Mouse (Mus musculus) liver, embryonic 16.5 days (tissue): ENCODE results near the gene Prr5l. TPM values are rescaled to one million over a fixed set of nuclear protein-coding genes. Genes with fewer than 3 reads are reported as not detected.
"Not testable (repeated sequence)": the region's sequence is repeated elsewhere in the genome, so short reads cannot be mapped to it uniquely, and the experiment has no call there.

ENCODE experiments used
- ATAC-seq: fragments of 200-750 bp; cut with Nextera tagmentation; 2 replicates; pipeline ENCODE4 v1.8.0; 2017; ENCODE audit warnings: low read depth, mild to moderate bottlenecking, moderate number of reproducible peaks, moderate library complexity
- H3K27ac ChIP-seq: fragments of 300-500 bp; sonication (generic); 2 replicates; pipeline ENCODE4 v1.5.1; 2014; ENCODE audit warnings: mild to moderate bottlenecking, low read length
- H3K27me3 ChIP-seq: fragments of 300-500 bp; sonication (generic); 2 replicates; pipeline ENCODE4 v1.6.1; 2014; ENCODE audit warnings: low read depth, low read length, mixed read lengths; ENCODE audit not compliant: control insufficient read depth, insufficient read depth
- H3K36me3 ChIP-seq: fragments of 300-500 bp; sonication (generic); 2 replicates; pipeline ENCODE4 v1.6.1; 2014; ENCODE audit warnings: mild to moderate bottlenecking; ENCODE audit not compliant: control insufficient read depth, insufficient read depth
- H3K4me1 ChIP-seq: fragments of 300-500 bp; sonication (generic); 2 replicates; pipeline ENCODE4 v1.6.1; 2014; ENCODE audit warnings: low read depth, low read length, mixed read lengths; ENCODE audit not compliant: control insufficient read depth
- H3K4me2 ChIP-seq: fragments of 300-500 bp; sonication (generic); 2 replicates; pipeline ENCODE4 v1.6.1; 2014; ENCODE audit warnings: low read depth, low read length, mixed read lengths
- H3K4me3 ChIP-seq: fragments of 300-500 bp; sonication (generic); 2 replicates; pipeline ENCODE4 v1.5.1; 2014; ENCODE audit warnings: low read depth, mild to moderate bottlenecking, low read length
- H3K9ac ChIP-seq: fragments of 300-500 bp; sonication (generic); 2 replicates; pipeline ENCODE4 v1.6.1; 2014; ENCODE audit warnings: low read depth, low read length
- H3K9me3 ChIP-seq: fragments of 300-500 bp; sonication (generic); replicated peaks from 2 replicates; pipeline ENCODE4 v1.6.1; 2016; ENCODE audit warnings: low read length; ENCODE audit not compliant: control insufficient read depth
- WGBS: fragments of 180-500 bp; shearing (Covaris S2); extraction: QIAGEN DNeasy Blood & Tissue Kit; methylation state at CpG from one replicate; pipeline ENCODE4 v1.1.7; 2014; ENCODE audit not compliant: insufficient replicate concordance; 5-methylcytosine and 5-hydroxymethylcytosine counted together
- polyA plus RNA-seq: library from polyadenylated mRNA; unstranded; fragments of >200 nt; fragmentation: Nextera tagmentation; extraction: Ambion mirVana; gene quantifications from 2 replicates; pipeline ENCODE4 v1.2.1, GENCODE M21; 2015

Gene Prr5l
- polyA plus RNA-seq, 1 experiment from 2014 or later: 5.4 TPM

- Histone ChIP-seq H3K4me2 (no peak overlapping the region), H3K9me3 (no peaks in the 10 kb centered on the region), H3K4me3 (no peak overlapping the region), H3K36me3 (no peaks in the 10 kb centered on the region), H3K27ac (no peak overlapping the region), H3K4me1 (no peaks in the 10 kb centered on the region), H3K27me3 (no peaks in the 10 kb centered on the region), H3K9ac (no peak overlapping the region)
- WGBS: 78% methylated on average over 6 of the region's 6 CpGs
- no peak for ATAC-seq
Observed at GRCm38 (mm10) chr2:101752979-101753378, 129.8 kb downstream of the Prr5l start.

- no peaks in the 10 kb centered on the region for H3K9me3 ChIP-seq
- no peaks in the 10 kb centered on the region for H3K4me1 ChIP-seq
- 58% methylated on average over 7 of the region's 7 CpGs for WGBS
- no peak for ATAC-seq
- H3K9ac ChIP-seq: no peak overlapping the region
- no peak overlapping the region for H3K4me3 ChIP-seq
- H3K36me3 ChIP-seq: no peaks in the 10 kb centered on the region
- H3K4me2 ChIP-seq: no peak overlapping the region
- H3K27ac ChIP-seq: no peak overlapping the region
- H3K27me3 ChIP-seq: no peaks in the 10 kb centered on the region
Observed at GRCm38 (mm10) chr2:101752402-101752801, 130.4 kb downstream of the Prr5l start.

- Histone ChIP-seq H3K4me3 (no peak overlapping the region), H3K9me3 (no peaks in the 10 kb centered on the region), H3K27me3 (no peaks in the 10 kb centered on the region), H3K9ac (no peak overlapping the region), H3K27ac (no peak overlapping the region), H3K4me1 (no peaks in the 10 kb centered on the region), H3K36me3 (no peaks in the 10 kb centered on the region), H3K4me2 (no peak overlapping the region)
- no peak for ATAC-seq
- WGBS: 41% methylated on average over 4 of the region's 4 CpGs
Observed at GRCm38 (mm10) chr2:101751236-101751922, 131.4 kb downstream of the Prr5l start.

GRCm38 (mm10) chr2:101746537-101746936 is 136.3 kb downstream of the Prr5l start:
- no peaks in the 10 kb centered on the region for H3K36me3 ChIP-seq
- 74% methylated on average over 7 of the region's 7 CpGs for WGBS
- H3K4me3 ChIP-seq: no peak overlapping the region
- no peak overlapping the region for H3K27ac ChIP-seq
- no peaks in the 10 kb centered on the region for H3K27me3 ChIP-seq
- no peaks in the 10 kb centered on the region for H3K4me1 ChIP-seq
- H3K9me3 ChIP-seq: no peaks in the 10 kb centered on the region
- no peak for ATAC-seq
- H3K4me2 ChIP-seq: no peak overlapping the region
- H3K9ac ChIP-seq: no peak overlapping the region

GRCm38 (mm10) chr2:101745656-101746055 is 137.2 kb downstream of the Prr5l start:
- H3K4me3 ChIP-seq, H3K36me3 ChIP-seq, H3K4me2 ChIP-seq, H3K9ac ChIP-seq, H3K27ac ChIP-seq, H3K4me1 ChIP-seq, ATAC-seq, H3K9me3 ChIP-seq, H3K27me3 ChIP-seq: not testable (repeated sequence)
- WGBS: 38% methylated on average over 2 of the region's 2 CpGs

- H3K4me1 ChIP-seq: no peaks in the 10 kb centered on the region
- no peaks in the 10 kb centered on the region for H3K36me3 ChIP-seq
- H3K9ac ChIP-seq: no peak overlapping the region
- H3K9me3 ChIP-seq: no peaks in the 10 kb centered on the region
- no peak overlapping the region for H3K4me2 ChIP-seq
- H3K4me3 ChIP-seq: no peak overlapping the region
- ATAC-seq: no peak
- H3K27ac ChIP-seq: no peak overlapping the region
- WGBS: 63% methylated on average over 7 of the region's 7 CpGs
- no peaks in the 10 kb centered on the region for H3K27me3 ChIP-seq
Observed at GRCm38 (mm10) chr2:101742072-101742860, 140.6 kb downstream of the Prr5l start.

GRCm38 (mm10) chr2:101741653-101742052 is 141.2 kb downstream of the Prr5l start:
- no peak overlapping the region for H3K4me3 ChIP-seq
- no peaks in the 10 kb centered on the region for H3K36me3 ChIP-seq
- no peak overlapping the region for H3K27ac ChIP-seq
- no peak for ATAC-seq
- no peak overlapping the region for H3K9ac ChIP-seq
- WGBS: 53% methylated on average over 8 of the region's 8 CpGs
- H3K27me3 ChIP-seq: no peaks in the 10 kb centered on the region
- H3K4me2 ChIP-seq: no peak overlapping the region
- H3K4me1 ChIP-seq: no peaks in the 10 kb centered on the region
- no peaks in the 10 kb centered on the region for H3K9me3 ChIP-seq

- Histone ChIP-seq H3K9ac (no peak overlapping the region), H3K9me3 (no peaks in the 10 kb centered on the region), H3K27me3 (no peaks in the 10 kb centered on the region), H3K36me3 (no peaks in the 10 kb centered on the region), H3K27ac (no peak overlapping the region), H3K4me3 (no peak overlapping the region), H3K4me1 (no peaks in the 10 kb centered on the region), H3K4me2 (no peak overlapping the region)
- ATAC-seq: no peak
- 54% methylated on average over 5 of the region's 5 CpGs for WGBS
Observed at GRCm38 (mm10) chr2:101739914-101740313, 142.9 kb downstream of the Prr5l start.

GRCm38 (mm10) chr2:101733564-101733963 is 149.3 kb downstream of the Prr5l start:
- no peaks in the 10 kb centered on the region for H3K27me3 ChIP-seq
- H3K4me2 ChIP-seq: no peak overlapping the region
- no peak overlapping the region for H3K4me3 ChIP-seq
- H3K9ac ChIP-seq: no peak overlapping the region
- H3K36me3 ChIP-seq: no peaks in the 10 kb centered on the region
- ATAC-seq: no peak
- no peaks in the 10 kb centered on the region for H3K9me3 ChIP-seq
- H3K4me1 ChIP-seq: no peaks in the 10 kb centered on the region
- 60% methylated on average over 3 of the region's 3 CpGs for WGBS
- H3K27ac ChIP-seq: no peak overlapping the region
